Mouse (Mus musculus) kidney, adult 9 months (tissue): ENCODE measurements around the gene Adcy3.

Experiments
- DNase-seq: peaks from one replicate; pipeline ENCODE4 v3.0.0; 2022

Adcy3 gene

DNA sequence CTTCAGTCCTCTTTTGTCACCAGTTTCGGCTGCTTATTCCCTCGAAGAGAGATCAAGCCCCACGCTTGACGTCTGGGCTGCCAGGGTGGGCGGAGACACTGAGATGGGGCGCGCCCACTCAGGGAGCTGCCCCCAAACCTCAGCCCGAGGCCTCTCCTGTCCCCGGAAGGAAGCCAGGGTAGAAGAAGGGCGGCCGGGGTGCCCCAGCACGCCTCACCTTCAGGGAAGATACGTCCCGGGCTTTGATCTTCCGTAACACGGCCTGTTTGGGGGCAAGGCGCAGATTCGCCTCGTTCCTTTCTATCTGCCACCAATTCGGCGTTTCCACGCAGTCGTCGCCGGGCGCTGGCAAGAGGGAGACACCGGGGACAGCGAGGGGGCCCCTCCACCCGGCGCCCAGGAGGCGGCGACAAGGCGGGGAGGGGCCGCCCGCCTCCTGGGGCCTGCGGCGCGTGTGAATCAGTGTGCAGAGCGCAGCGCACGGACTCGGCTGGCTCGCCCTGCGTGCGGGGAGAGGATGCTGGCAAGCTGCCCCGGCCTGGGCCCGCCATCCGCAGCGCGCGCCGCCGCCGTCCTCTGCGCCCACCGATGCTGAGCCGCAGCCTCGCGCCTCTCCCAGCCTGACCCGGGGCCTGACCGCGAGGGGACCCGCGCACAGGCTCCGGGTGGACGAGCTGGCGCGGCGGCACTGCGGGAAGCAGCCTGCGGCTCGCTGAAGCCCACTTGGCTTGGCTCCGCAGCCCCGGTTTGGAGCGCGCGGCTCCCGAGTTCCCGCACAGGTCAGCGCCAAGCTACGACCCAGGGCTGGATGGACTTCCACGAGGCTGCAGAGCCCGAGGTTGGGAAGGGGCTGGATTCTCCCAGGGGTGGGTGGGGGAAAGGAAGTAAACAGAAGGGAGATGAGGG lies at the start of gene Adcy3:
Adcy3 (plus strand) TSS at position 163 of the 906 bp plus-strand sequence.
- no peak for DNase-seq

DNA sequence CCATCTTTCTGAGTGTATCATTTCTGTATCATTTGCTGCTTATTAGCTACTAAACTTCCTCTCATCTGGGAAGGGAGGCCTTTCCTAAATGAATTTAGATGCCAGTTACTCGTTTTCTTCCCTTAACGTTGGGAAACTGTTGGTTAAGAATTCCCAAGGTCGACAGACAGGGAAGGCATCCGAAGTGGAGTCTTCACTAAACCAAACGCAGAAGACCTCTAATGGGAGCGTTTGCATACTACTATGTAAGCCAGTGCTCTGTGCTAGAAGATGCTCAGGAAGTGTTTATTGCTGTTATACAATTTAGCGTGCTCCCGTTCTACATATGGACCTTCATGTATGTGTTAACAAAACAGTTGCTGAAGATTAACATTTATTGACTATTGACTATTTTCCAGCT lies 49.5 kb upstream of the Adcy3 start:
- no peak for DNase-seq

DNA sequence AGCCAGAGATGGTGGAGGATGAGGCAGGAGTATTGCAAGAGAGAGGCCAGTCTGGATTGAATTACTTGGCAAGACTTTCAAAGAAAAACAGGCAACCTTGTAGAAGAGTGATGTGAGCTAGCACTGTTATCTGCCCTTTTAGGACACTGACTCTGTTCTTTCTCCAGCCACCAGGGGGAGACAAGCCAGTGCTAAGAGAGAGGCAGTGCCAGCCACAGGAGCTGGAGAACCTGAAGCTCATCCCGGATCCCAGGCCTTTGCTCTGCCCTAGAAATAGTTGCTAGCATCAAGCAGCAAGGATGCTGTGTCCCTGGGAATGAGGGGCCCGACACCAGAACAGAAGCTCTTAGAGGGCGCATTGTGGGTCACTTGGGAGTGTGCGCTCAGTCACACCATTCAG lies 25.5 kb upstream of the Adcy3 start:
- peak; percentile 60 for DNase-seq

GRCm38 (mm10) chr12:4116132-4116531 lies 16.8 kb upstream of the Adcy3 start:
- DNase-seq = no peak

DNA sequence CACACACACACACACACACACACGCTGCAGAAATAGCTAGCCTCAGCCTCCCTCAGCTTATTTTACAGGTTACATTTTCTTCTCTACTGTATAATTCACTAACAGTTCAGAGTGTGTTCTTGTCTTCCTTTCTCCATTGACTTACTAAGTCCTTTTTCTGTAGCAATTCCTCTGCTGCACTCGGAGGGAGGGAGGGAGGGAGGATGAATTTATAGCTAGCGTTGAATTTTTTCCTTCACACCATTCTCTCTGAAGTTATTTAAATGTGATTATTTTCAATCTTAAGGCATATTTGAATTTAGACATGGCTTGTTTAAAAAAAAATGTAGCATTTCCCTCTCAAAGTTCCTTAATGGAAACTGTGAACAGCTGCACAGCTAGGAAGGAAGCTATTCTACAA lies 15.8 kb upstream of the Adcy3 start:
- DNase-seq = no peak

DNA sequence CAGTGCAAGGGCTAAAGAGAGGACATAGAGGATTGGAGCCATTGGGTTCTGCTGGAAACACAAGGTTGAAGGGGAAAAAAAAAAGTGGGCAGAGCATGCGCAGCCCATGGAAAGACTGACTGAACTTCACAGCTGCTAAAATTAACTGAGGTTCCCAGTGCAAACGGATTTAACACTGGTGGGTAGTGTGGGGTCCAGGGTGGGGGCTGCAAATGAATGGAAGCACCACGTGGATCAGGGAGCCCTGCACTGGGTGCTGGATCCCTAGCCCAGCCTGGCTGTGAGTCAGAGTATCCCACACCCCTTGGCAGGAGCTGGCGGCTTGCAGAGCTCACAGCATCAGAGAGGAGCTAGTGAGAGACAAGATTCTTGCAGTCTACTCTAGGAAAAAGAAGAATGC lies 15.3 kb upstream of the Adcy3 start:
- DNase-seq = no peak

DNA sequence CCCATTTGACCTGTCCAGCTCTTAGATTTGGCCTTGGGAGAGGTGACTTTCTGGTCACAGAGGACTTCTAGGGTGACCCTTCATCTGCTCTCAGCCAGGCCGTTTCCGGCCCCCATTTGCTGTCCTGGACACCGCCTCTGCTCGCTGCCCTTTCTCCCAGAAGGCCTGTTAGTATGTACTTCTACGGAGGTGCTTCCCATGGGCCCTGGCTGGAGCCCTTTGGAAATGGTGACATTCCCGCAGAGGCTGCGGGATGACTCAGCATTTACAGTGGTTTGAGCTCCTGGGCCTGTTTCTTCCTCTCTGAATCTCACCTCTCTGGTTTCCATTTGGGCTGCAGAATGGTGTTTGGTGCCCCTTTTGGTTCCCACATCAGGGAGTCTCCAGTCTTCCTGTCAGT lies 5.6 kb upstream of the Adcy3 start:
- no peak for DNase-seq

GRCm38 (mm10) chr12:4133847-4134212 lies 927 bp downstream of the Adcy3 start:
- no peak for DNase-seq

DNA sequence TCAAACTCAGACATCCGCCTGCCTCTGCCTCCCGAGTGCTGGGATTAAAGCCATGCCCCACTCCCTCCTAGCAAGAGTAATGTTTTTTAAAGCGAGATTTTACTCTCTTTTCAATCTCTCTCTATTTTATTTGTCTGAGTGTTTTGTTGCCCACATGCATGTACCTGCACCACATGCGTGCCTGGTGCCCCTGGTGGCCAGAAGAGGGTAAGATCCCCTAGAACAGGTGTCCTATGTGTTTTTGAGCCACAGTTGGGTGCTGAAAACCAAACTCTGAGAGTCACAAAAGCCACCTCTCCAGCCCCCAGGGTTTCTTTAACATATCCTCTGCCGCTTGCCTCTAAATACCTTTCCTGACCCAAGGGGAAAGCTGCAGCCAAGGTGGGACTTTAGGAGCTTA lies 10.3 kb downstream of the Adcy3 start:
- no peak for DNase-seq

DNA sequence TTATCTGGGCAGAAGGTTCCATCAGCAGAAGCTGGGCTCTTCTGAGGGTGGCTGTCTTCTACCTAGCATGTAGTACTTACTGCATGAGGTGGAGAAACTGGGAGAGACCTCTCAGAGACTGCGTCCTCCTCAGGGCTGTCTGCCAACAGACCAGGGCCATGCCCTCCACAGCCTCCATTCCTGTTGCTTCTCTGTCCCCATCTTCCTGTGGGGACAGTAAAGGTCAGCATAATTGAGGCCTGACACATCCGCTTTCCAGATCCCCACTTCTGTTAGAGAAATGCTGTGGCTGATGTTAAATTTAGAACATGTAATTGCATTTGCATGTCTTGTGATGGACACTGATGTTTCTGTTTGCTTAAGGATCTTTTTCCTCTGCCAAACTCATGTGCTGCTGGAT lies 18.0 kb downstream of the Adcy3 start:
- no peak for DNase-seq

DNA sequence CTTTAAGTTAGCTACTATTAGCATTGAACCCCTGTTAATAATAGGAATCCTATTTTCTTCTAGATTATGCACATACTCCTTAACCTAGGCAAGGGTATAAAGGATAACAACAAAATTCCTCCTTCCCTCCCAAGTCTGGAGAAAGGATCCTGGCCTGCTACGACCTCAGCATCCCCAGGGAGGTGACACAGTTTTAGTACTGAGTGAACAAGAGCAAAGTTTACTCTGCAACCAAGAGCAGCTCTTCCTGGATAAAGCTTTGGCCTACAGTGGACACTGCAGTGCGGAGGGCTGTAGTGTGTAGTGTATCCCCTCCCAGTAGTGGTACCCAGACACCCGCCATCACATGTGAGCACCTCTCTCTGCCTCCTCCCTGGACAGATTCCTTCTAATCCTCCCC lies 19.1 kb downstream of the Adcy3 start:
- no peak for DNase-seq

GRCm38 (mm10) chr12:4157466-4157865 lies 24.6 kb downstream of the Adcy3 start:
- no peak for DNase-seq

DNA sequence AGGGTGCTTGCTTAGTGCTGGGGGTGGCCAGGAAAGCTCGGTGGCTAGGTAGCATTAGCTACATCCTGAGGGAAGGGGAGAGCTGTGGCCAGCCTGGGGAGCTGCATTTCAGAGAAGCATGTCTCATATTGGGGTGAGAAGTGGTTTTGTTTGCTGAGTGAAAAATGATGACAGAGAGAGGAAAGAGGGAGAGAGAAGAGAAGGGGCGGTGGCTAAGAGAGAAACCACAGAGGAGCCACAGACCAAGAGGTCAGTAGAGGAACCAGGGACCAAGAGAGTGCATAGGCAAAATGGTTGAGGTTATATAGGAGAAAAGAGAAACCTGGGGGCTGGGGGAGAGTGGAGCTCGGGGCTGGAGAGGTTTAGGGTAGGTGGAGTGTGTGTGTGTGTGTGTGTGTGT lies 25.3 kb downstream of the Adcy3 start:
- DNase-seq = no peak

GRCm38 (mm10) chr12:4158868-4159632 lies 26.1 kb downstream of the Adcy3 start:
- DNase-seq = no peak

GRCm38 (mm10) chr12:4160322-4160721 lies 27.4 kb downstream of the Adcy3 start:
- DNase-seq = no peak

DNA sequence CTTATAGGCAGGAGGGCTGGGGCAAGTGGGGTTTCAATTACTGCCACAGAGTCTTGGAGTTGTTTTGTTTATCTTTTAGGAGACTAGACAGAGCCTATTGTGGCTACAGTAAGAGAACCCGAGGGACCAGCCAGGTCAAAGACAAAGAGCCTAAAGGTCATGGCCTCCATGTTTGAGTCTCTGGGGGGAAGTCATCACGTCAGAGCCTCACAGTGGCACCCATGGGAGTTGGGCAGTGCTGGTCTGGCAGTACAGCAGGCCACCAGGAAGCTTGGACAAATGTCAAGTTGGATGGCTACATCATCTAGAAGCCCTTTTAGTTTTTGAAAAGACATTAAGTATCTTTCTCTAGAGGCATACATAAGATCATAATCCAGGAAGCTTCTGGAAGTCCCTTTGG lies 30.0 kb downstream of the Adcy3 start:
- DNase-seq = no peak

- no peak for DNase-seq
Observed at GRCm38 (mm10) chr12:4166970-4167369, 34.1 kb downstream of the Adcy3 start.

DNA sequence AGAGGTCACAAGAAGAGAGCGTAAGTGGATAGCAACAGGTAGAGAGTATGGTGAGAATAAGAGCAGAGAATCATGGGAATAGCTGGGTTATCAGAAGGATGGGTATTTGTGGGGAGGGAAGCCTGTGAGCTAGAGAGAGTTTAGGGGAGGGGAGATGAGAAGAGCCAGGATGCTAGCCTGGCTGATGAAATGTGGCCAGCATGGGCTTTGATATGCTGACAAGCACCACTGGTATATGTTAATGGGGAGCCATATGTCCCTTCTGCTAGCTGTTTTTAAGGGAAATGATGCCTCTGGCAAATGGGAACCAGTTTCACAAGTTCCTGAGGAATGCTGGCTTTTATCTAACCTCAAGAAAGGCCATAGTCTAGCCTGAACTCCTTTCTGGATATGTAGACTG lies 36.2 kb downstream of the Adcy3 start:
- DNase-seq = no peak

- DNase-seq = no peak
Observed at GRCm38 (mm10) chr12:4169622-4170021, 36.7 kb downstream of the Adcy3 start.

GRCm38 (mm10) chr12:4173108-4173790 lies 40.3 kb downstream of the Adcy3 start:
- DNase-seq = no peak

DNA sequence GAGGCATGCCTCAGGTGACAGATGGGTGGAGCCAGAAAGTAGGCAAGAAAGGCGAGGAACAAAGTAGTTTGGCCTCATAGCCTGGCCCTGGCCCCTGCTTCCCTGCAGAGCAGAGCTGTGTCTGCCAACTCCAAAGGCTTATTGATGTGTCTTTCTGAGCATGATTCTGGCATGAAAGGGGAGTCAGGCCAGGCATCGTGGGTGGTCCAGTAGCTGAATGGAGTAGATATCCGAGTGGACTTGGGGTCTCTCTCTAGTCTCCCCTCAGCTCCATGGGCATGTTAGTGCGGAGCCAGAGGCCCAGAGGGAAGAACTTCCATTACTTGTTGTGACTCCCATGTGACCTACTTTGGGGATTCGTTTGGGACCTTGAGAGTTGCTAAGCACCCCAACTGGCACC lies 45.9 kb downstream of the Adcy3 start:
- no peak for DNase-seq

- no peak for DNase-seq
Observed at GRCm38 (mm10) chr12:4179671-4180233, 46.8 kb downstream of the Adcy3 start.

DNA sequence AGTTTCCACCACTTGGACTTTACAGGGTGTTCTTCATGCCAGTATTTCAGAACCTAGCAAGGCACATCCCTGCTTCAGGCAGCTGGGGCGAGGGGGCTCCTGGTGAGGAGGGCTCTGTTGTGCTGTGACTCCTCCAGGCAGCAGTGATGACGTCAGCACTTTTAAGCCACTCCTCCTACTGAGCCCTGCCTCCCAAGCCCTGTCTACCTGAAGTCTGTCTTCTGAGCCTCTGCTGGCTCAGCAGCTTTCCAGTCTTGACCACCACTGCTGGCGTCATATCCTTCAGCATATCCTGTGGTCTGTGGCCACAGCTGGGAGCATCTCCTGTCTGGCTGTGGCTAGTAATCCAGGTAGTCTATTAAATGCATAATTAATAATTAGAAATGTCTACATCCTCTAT lies 47.6 kb downstream of the Adcy3 start:
- no peak for DNase-seq
